27 mouse cellular contexts compared by ENCODE assay signal in the genomic region with DNA sequence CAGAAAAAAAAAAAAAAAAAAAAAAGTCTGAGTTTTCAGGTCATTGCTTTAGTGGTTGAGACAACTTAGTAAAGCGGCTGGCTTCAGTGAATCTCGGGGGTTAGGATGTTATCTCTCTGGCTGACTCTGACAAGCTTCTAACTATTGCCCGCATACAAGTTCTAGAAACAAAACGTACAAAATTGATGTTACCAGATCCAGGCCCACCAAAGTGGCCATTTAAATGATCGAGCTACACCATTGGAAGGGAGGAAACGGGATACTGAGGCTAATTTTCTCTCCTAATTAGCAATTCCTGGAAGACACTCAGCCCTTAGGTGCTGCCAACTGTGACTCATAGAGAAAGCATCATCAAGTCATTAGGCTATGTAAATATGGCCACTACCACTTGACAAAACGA.
"Had no signal": no experiment of that assay in that cellular context is flagged by ENCODE, and none has a peak within 500 bp of the region (broad histone marks: within the 10 kb centered on the region; RNA-seq: fewer than 3 reads in every experiment).

No protein-coding gene starts in this region.

- H3K36me3 ChIP-seq: embryonic facial prominence, embryonic 10.5 days; embryonic facial prominence, embryonic 12.5 days; embryonic facial prominence, embryonic 13.5 days; embryonic facial prominence, embryonic 15.5 days; forebrain, embryonic 12.5 days; forebrain, embryonic 15.5 days; heart, embryonic 10.5 days had no signal

- DNase-seq: cerebellum, adult 8-10 months; cerebellum, adult 9-10 months; cerebellum, adult 9-11 months; cerebellum, postnatal 10 days; cerebellum, postnatal 14 days; cerebellum, postnatal 25 days; cerebellum, postnatal 36 days; embryo, embryonic 11 days; forebrain, postnatal 0 days; gastrocnemius, adult 2 months; gastrocnemius, postnatal 10 days; gastrocnemius, postnatal 14 days; gastrocnemius, postnatal 25 days; gastrocnemius, postnatal 36 days; heart, adult 18-20 months; heart, adult 2 months had no signal

- H3K4me1 ChIP-seq: embryonic facial prominence, embryonic 10.5 days; embryonic facial prominence, embryonic 12.5 days; embryonic facial prominence, embryonic 13.5 days; embryonic facial prominence, embryonic 15.5 days; forebrain, embryonic 12.5 days; forebrain, embryonic 13.5 days; heart, embryonic 10.5 days had no signal

- H3K4me3 ChIP-seq: embryonic facial prominence, embryonic 10.5 days; embryonic facial prominence, embryonic 12.5 days; embryonic facial prominence, embryonic 13.5 days; embryonic facial prominence, embryonic 15.5 days; erythroblast, embryonic 14.5 days; forebrain, embryonic 12.5 days; forebrain, embryonic 13.5 days; forebrain, embryonic 15.5 days; gastrocnemius, adult 2 months; heart, adult 2 months; heart, embryonic 10.5 days had no signal

- H3K4me2 ChIP-seq: embryonic facial prominence, embryonic 12.5 days; embryonic facial prominence, embryonic 13.5 days; embryonic facial prominence, embryonic 15.5 days; forebrain, embryonic 12.5 days; forebrain, embryonic 13.5 days; forebrain, embryonic 15.5 days; heart, embryonic 11.5 days had no signal

- H3K9me3 ChIP-seq: embryonic facial prominence, embryonic 10.5 days; embryonic facial prominence, embryonic 12.5 days; embryonic facial prominence, embryonic 13.5 days; embryonic facial prominence, embryonic 15.5 days; forebrain, embryonic 12.5 days; forebrain, embryonic 13.5 days; forebrain, embryonic 15.5 days; heart, embryonic 10.5 days had no signal

- H3K9ac ChIP-seq: embryonic facial prominence, embryonic 12.5 days; embryonic facial prominence, embryonic 13.5 days; embryonic facial prominence, embryonic 15.5 days; forebrain, embryonic 12.5 days; forebrain, embryonic 13.5 days; forebrain, embryonic 15.5 days; forebrain, postnatal 0 days had no signal

- H3K27me3 ChIP-seq: embryonic facial prominence, embryonic 12.5 days; embryonic facial prominence, embryonic 13.5 days; embryonic facial prominence, embryonic 15.5 days; forebrain, embryonic 12.5 days; forebrain, embryonic 13.5 days; forebrain, embryonic 15.5 days had no signal

- ATAC-seq: forebrain, embryonic 13.5 days; forebrain, embryonic 15.5 days; forebrain, embryonic 16.5 days; forebrain, postnatal 0 days had no signal

- H3K27ac ChIP-seq: embryonic facial prominence, embryonic 10.5 days; embryonic facial prominence, embryonic 12.5 days; embryonic facial prominence, embryonic 13.5 days; embryonic facial prominence, embryonic 15.5 days; forebrain, embryonic 12.5 days; forebrain, embryonic 13.5 days; forebrain, embryonic 15.5 days; gastrocnemius, adult 2 months; heart, adult 2 months; heart, embryonic 10.5 days had no signal
